In genomic region chr13:45807593-45808043, GRCm38 (mm10) we compare ENCODE assay signal across 8 mouse cellular contexts.
DNase-seq lines count a peak whose midpoint lies in the region; ATAC-seq and TF ChIP-seq lines count a peak whose summit lies in the region.

No protein-coding gene starts in this region.

- WGBS in lung, adult 2 months, result 54% methylated on average over 18 of the region's 18 CpGs
- WGBS in forebrain, embryonic 10.5 days, result 25% methylated on average over 18 of the region's 18 CpGs
- 39% methylated on average over 18 of the region's 18 CpGs for WGBS in hindbrain, embryonic 16.5 days

- H3K27ac ChIP-seq in forebrain, embryonic 10.5 days, result peak overlapping the region; percentile 69
- no peak overlapping the region for H3K27ac ChIP-seq in hindbrain, embryonic 16.5 days (ENCODE audit: low read depth, low read length)

- no peaks in the 10 kb centered on the region for H3K36me3 ChIP-seq in forebrain, embryonic 10.5 days (replicated peaks)
- H3K36me3 ChIP-seq in hindbrain, embryonic 16.5 days (ENCODE audit: control insufficient read depth, insufficient read depth, low read length), result no peaks in the 10 kb centered on the region

- H3K9me3 ChIP-seq in forebrain, embryonic 10.5 days, result no peaks in the 10 kb centered on the region
- H3K9me3 ChIP-seq in hindbrain, embryonic 16.5 days (ENCODE audit: control insufficient read depth, low read length), result no peaks in the 10 kb centered on the region

- peak; percentile 43 for DNase-seq in lung, adult 2 months
- no peak for DNase-seq in lung, postnatal 25 days (ENCODE audit: low spot score)
- peak; percentile 82 for DNase-seq in brain, embryonic 14.5 days (ENCODE audit: low read depth)
- peak; percentile 71 for DNase-seq in forebrain, embryonic 10.5 days (ENCODE audit: extremely low spot score, low spot score)
- DNase-seq in lung, postnatal 10 days, result peak; percentile 56
- DNase-seq in right cerebral cortex, postnatal 14 days, result peak; percentile 82
- DNase-seq in ovary, adult 18-20 months (ENCODE audit: low spot score), result no peak

- ATAC-seq in hindbrain, embryonic 16.5 days, result 0 out of 2 replicates have a peak, but pooled peaks have one; percentile 9

- no peak overlapping the region for H3K4me3 ChIP-seq in lung, adult 2 months (replicated peaks; ENCODE audit: extremely low read depth, low read depth, low read length)
- peak overlapping the region; percentile 39 for H3K4me3 ChIP-seq in forebrain, embryonic 10.5 days
- H3K4me3 ChIP-seq in hindbrain, embryonic 16.5 days (ENCODE audit: low read length), result peak overlapping the region; percentile 19

- peaks cover 3% of the 10 kb centered on the region; the same call in 1 of the 2 replicates for H3K4me1 ChIP-seq in lung, adult 2 months (ENCODE audit: control insufficient read depth, insufficient read depth, low read length)
- peaks cover 82% of the 10 kb centered on the region for H3K4me1 ChIP-seq in forebrain, embryonic 10.5 days
- H3K4me1 ChIP-seq in hindbrain, embryonic 16.5 days (ENCODE audit: control insufficient read depth, insufficient read depth, low read depth, low read length), result peaks cover 8% of the 10 kb centered on the region

- peak overlapping the region; percentile 44; the same call in 1 of the 2 replicates for H3K9ac ChIP-seq in hindbrain, embryonic 16.5 days (ENCODE audit: low read depth, low read length)

- TF ChIP-seq CTCF in lung, adult 2 months (IDR thresholded peaks at IDR 0.05; ENCODE audit: insufficient read depth, low read length), result peak; percentile 71
- TF ChIP-seq CTCF in brain, embryonic 14.5 days (IDR thresholded peaks at IDR 0.05; ENCODE audit: borderline replicate concordance, extremely low read depth, insufficient read depth, insufficient read length), result peak; percentile 81

- H3K4me2 ChIP-seq in hindbrain, embryonic 16.5 days (ENCODE audit: low read length), result peak overlapping the region; percentile 47

- TF ChIP-seq POLR2A in lung, adult 2 months (IDR thresholded peaks at IDR 0.05; ENCODE audit: borderline replicate concordance, extremely low read depth, low read depth, low read length), result no peak
- no peak for TF ChIP-seq POLR2A in brain, embryonic 14.5 days (IDR thresholded peaks at IDR 0.05; ENCODE audit: borderline replicate concordance, extremely low read depth, insufficient read depth, insufficient read length, poor library complexity, severe bottlenecking)

- peaks cover 38% of the 10 kb centered on the region for H3K27me3 ChIP-seq in forebrain, embryonic 10.5 days (ENCODE audit: poor library complexity, severe bottlenecking)
- H3K27me3 ChIP-seq in hindbrain, embryonic 16.5 days (replicated peaks; ENCODE audit: control insufficient read depth, insufficient read depth, low read length), result no peaks in the 10 kb centered on the region

Comparison
In these comparisons a context has a peak if more than half of its experiments do, and no peak if none do; other contexts are left out.
1. DNase-seq: peak in lung, adult 2 months (single experiment), brain, embryonic 14.5 days (single experiment), forebrain, embryonic 10.5 days (single experiment), lung, postnatal 10 days (single experiment) and right cerebral cortex, postnatal 14 days (single experiment); none in lung, postnatal 25 days (single experiment) and ovary, adult 18-20 months (single experiment).